Mouse (Mus musculus) adrenal gland, postnatal 10 days (tissue): ENCODE measurements around the gene Dydc2. TPM values are rescaled to one million over a fixed set of nuclear protein-coding genes. Genes with fewer than 3 reads are reported as not detected.

Experiments used
- DNase-seq: peaks from one replicate; pipeline ENCODE4 v3.0.0; 2021; ENCODE audit warnings: mixed read lengths
- total RNA-seq, 2 experiments: library from RNA; stranded (reverse); gene quantifications; 2 replicates each; pipeline ENCODE4 v1.2.3; 2021

Dydc2 gene
- total RNA-seq, 2 experiments from 2014 or later: not detected

- no peak for DNase-seq
Measured at GRCm38 (mm10) chr14:40999904-41000645, 68.9 kb downstream of the Dydc2 start.

Other genes with a start within 250 kb of the Dydc2 start
- 1 to 10 TPM; 1.5 to 1.7 TPM for gene Sh2d4b, start 175.9 kb downstream of the Dydc2 start, total RNA-seq
- 10 to 100 TPM; 50.0 to 53.8 TPM for gene Tspan14, start 102.4 kb downstream of the Dydc2 start, total RNA-seq
- gene Fam213a, start 55.4 kb downstream of the Dydc2 start, total RNA-seq: 100 to 1,000 TPM; 230 to 232 TPM
- gene Dydc1, start 3.7 kb upstream of the Dydc2 start, total RNA-seq: not detected
- 100 to 1,000 TPM; 113 to 329 TPM for gene Mat1a, start 35.8 kb upstream of the Dydc2 start, total RNA-seq
- gene Sftpa1, start 62.6 kb upstream of the Dydc2 start, total RNA-seq: under 1 TPM; 0.42 to 0.55 TPM
- gene Mbl1, start 82.2 kb upstream of the Dydc2 start, total RNA-seq: 10 to 100 TPM; 13.2 to 31.6 TPM
- gene Sftpd, start 115.9 kb upstream of the Dydc2 start, total RNA-seq: not detected
- gene Gm2832, start 209.6 kb upstream of the Dydc2 start, total RNA-seq: under 1 TPM in 1 of 2 experiments, not detected in 1; 0.30 TPM